Mouse (Mus musculus) kidney, embryonic 16.5 days (tissue): ENCODE results near the gene Mtg2. TPM values are rescaled to one million over a fixed set of nuclear protein-coding genes. Genes with fewer than 3 reads are reported as not detected.

Source experiments
- ATAC-seq: fragments of 200-750 bp; cut with Nextera tagmentation; 2 replicates; pipeline ENCODE4 v1.8.0; 2017; ENCODE audit warnings: moderate TSS enrichment; ENCODE audit not compliant: low FRiP score, low TSS enrichment
- H3K27ac ChIP-seq: fragments of 300-500 bp; sonication (generic); 2 replicates; pipeline ENCODE4 v1.5.1; 2014; ENCODE audit warnings: low read length
- H3K27me3 ChIP-seq: fragments of 300-500 bp; sonication (generic); 2 replicates; pipeline ENCODE4 v1.6.1; 2014; ENCODE audit warnings: low read length, control low read depth, mixed read lengths; ENCODE audit not compliant: insufficient read depth
- H3K36me3 ChIP-seq: fragments of 300-500 bp; sonication (generic); 2 replicates; pipeline ENCODE4 v1.6.1; 2014; ENCODE audit warnings: low read length, control low read depth, mixed read lengths; ENCODE audit not compliant: insufficient read depth
- H3K4me1 ChIP-seq: fragments of 300-500 bp; sonication (generic); 2 replicates; pipeline ENCODE4 v1.6.1; 2014; ENCODE audit warnings: low read length, control low read depth, mixed read lengths; ENCODE audit not compliant: insufficient read depth
- H3K4me2 ChIP-seq: fragments of 300-500 bp; sonication (generic); replicated peaks from 2 replicates; pipeline ENCODE4 v1.6.1; 2014; ENCODE audit warnings: low read depth, low read length
- H3K4me3 ChIP-seq: fragments of 300-500 bp; sonication (generic); 2 replicates; pipeline ENCODE4 v1.5.1; 2014; ENCODE audit warnings: mild to moderate bottlenecking, low read length
- H3K9ac ChIP-seq: fragments of 300-500 bp; sonication (generic); replicated peaks from 2 replicates; pipeline ENCODE4 v1.6.1; 2014; ENCODE audit warnings: low read length
- H3K9me3 ChIP-seq: fragments of 300-500 bp; sonication (generic); 2 replicates; pipeline ENCODE4 v1.6.1; 2016; ENCODE audit warnings: low read length, control low read depth
- WGBS: fragments of 180-500 bp; shearing (Covaris S2); extraction: QIAGEN DNeasy Blood & Tissue Kit; methylation state at CpG from one replicate; pipeline ENCODE4 v1.1.7; 2014; 5-methylcytosine and 5-hydroxymethylcytosine counted together
- polyA plus RNA-seq: library from polyadenylated mRNA; unstranded; fragments of >200 nt; fragmentation: Nextera tagmentation; extraction: Ambion mirVana; gene quantifications from 2 replicates; pipeline ENCODE4 v1.2.1, GENCODE M21; 2015

Gene Mtg2
- polyA plus RNA-seq, 1 experiment from 2014 or later, result 29.6 TPM

DNA sequence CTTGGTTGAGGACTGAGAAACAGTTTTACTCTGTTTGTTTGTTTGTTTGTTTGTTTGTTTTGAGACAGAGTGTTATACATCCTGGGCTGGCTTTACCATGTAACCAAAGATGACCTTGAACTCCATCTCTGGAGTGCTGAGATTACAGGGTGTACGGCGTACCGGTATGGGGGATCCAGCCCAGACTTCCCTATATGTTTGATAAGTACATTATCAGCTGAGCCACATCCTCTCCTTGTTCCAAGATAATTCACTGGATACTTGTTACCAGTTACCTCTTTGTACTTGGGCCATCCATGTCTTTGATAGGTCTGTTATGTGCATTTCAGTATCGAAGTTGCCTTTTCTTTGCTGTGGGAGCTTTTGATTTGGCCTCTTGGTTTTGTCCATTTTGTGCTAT, 62.8 kb downstream of the Mtg2 start:
- 0 out of 2 replicates have a peak, but pooled peaks cover 4% of the 10 kb centered on the region for H3K36me3 ChIP-seq
- 95% methylated on average over 4 of the region's 4 CpGs for WGBS
- no peak for ATAC-seq
- no peaks in the 10 kb centered on the region for H3K27me3 ChIP-seq
- H3K9ac ChIP-seq, result no peak overlapping the region
- no peak overlapping the region for H3K4me2 ChIP-seq
- no peak overlapping the region for H3K4me3 ChIP-seq
- H3K4me1 ChIP-seq, result no peaks in the 10 kb centered on the region
- H3K27ac ChIP-seq, result no peak overlapping the region
- H3K9me3 ChIP-seq, result no peaks in the 10 kb centered on the region

DNA sequence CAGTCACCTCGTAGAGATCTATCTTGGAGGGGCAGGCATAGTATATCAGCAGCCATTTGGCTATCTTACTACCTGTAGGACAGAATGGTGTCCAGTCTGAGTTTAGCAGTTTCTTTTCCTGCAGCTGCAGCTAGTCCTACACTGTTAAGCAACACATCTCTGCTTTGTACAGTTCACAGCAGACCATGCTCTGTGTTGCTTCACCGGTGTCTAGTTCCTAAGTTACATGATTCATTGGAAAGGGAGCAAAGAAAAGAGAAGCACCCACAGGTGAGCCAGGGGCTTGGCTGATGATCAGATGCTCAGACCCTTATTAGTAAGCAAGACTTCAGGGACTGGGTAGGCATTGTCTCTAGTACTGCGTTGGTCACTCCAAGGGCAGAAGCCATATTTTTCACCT, 63.5 kb downstream of the Mtg2 start:
- 0 out of 2 replicates have a peak, but pooled peaks cover 9% of the 10 kb centered on the region for H3K36me3 ChIP-seq
- WGBS, result 76% methylated on average over 3 of the region's 3 CpGs
- no peak for ATAC-seq

DNA sequence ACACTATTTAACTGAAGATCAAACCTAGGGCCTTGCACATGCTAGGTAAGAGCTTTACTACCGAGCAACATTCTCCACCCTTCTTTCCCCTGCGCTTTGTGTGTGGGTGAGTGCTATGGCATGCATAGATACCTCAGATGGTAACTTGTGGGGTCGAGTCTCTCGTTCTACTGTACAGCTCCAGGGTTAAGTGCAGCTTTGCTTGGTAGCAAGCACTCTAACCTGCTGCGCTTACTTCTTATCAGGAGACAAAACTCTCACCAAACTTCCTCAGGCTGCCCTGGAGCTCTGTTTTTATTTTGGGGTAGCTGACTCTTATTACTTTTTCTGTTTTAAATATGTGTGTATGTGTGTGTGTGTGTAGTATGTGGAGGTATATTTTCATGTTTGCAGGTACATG, 65.0 kb downstream of the Mtg2 start:
- Histone ChIP-seq H3K36me3 (0 out of 2 replicates have a peak, but pooled peaks cover 9% of the 10 kb centered on the region), H3K4me2 (no peak overlapping the region), H3K4me3 (no peak overlapping the region), H3K27ac (no peak overlapping the region), H3K9me3 (no peaks in the 10 kb centered on the region), H3K27me3 (no peaks in the 10 kb centered on the region), H3K4me1 (no peaks in the 10 kb centered on the region), H3K9ac (no peak overlapping the region)
- no peak for ATAC-seq
- WGBS, result 82% methylated on average over 5 of the region's 5 CpGs

More for the DNA sequence above, 63.5 kb downstream of the Mtg2 start:
- Histone ChIP-seq H3K27me3 (no peaks in the 10 kb centered on the region), H3K4me3 (no peak overlapping the region), H3K27ac (no peak overlapping the region), H3K4me1 (no peaks in the 10 kb centered on the region), H3K9ac (no peak overlapping the region), H3K9me3 (no peaks in the 10 kb centered on the region), H3K4me2 (no peak overlapping the region)

Other genes starting within 250 kb of the Mtg2 start
- gene Taf4, start 93.9 kb upstream of the Mtg2 start, polyA plus RNA-seq, result 3.4 and 4.1 TPM in 2 replicates
- 4.8 and 7.0 TPM in 2 replicates for gene Lsm14b, start 45.6 kb upstream of the Mtg2 start, polyA plus RNA-seq
- 619 and 638 TPM in 2 replicates for gene Psma7, start 28.2 kb upstream of the Mtg2 start, polyA plus RNA-seq
- 7.0 and 7.4 TPM in 2 replicates for gene Ss18l1, start 28.1 kb upstream of the Mtg2 start, polyA plus RNA-seq
- not detected in 2 replicates for gene Hrh3, start 33.9 kb downstream of the Mtg2 start, polyA plus RNA-seq
- gene Osbpl2, start 48.7 kb downstream of the Mtg2 start, polyA plus RNA-seq, result 35.2 and 36.3 TPM in 2 replicates
- 200 and 208 TPM in 2 replicates for gene Adrm1, start 100.9 kb downstream of the Mtg2 start, polyA plus RNA-seq
- 53.1 and 57.4 TPM in 2 replicates for gene Lama5, start 155.3 kb downstream of the Mtg2 start, polyA plus RNA-seq
- gene Rps21, start 186.8 kb downstream of the Mtg2 start, polyA plus RNA-seq, result 435 and 485 TPM in 2 replicates
- 6.7 and 11.2 TPM in 2 replicates for gene Cables2, start 202.9 kb downstream of the Mtg2 start, polyA plus RNA-seq
- 1.5 and 1.6 TPM in 2 replicates for gene Rbbp8nl, start 219.3 kb downstream of the Mtg2 start, polyA plus RNA-seq